Mouse (Mus musculus) intestine, embryonic 16.5 days (tissue): ENCODE data around the gene Pbld2. TPM values are rescaled to one million over a fixed set of nuclear protein-coding genes. Genes with fewer than 3 reads are reported as not detected.
"Not testable (repeated sequence)": the region's sequence is repeated elsewhere in the genome, so short reads cannot be mapped to it uniquely, and the experiment has no call there.

Source experiments
- ATAC-seq: fragments of 200-750 bp; cut with Nextera tagmentation; 2 replicates; pipeline ENCODE4 v1.8.0; 2017; ENCODE audit warnings: moderate TSS enrichment, moderate library complexity
- H3K27ac ChIP-seq: fragments of 300-500 bp; sonication (generic); 2 replicates; pipeline ENCODE4 v1.5.1; 2014; ENCODE audit warnings: mild to moderate bottlenecking, low read length
- H3K27me3 ChIP-seq: fragments of 300-500 bp; sonication (generic); replicated peaks from 2 replicates; pipeline ENCODE4 v1.6.1; 2014; ENCODE audit warnings: low read length, control low read depth, mixed read lengths; ENCODE audit not compliant: control insufficient read depth, insufficient read depth
- H3K36me3 ChIP-seq: fragments of 300-500 bp; sonication (generic); 2 replicates; pipeline ENCODE4 v1.6.1; 2014; ENCODE audit warnings: low read length, control low read depth; ENCODE audit not compliant: control insufficient read depth, insufficient read depth
- H3K4me1 ChIP-seq: fragments of 300-500 bp; sonication (generic); 2 replicates; pipeline ENCODE4 v1.6.1; 2014; ENCODE audit warnings: low read length, control low read depth, mixed read lengths; ENCODE audit not compliant: control insufficient read depth, insufficient read depth
- H3K4me2 ChIP-seq: fragments of 300-500 bp; sonication (generic); 2 replicates; pipeline ENCODE4 v1.6.1; 2014; ENCODE audit warnings: low read depth, low read length, control low read depth
- H3K4me3 ChIP-seq: fragments of 300-500 bp; sonication (generic); 2 replicates; pipeline ENCODE4 v1.5.1; 2014; ENCODE audit warnings: mild to moderate bottlenecking, low read length
- H3K9ac ChIP-seq: fragments of 300-500 bp; sonication (generic); 2 replicates; pipeline ENCODE4 v1.6.1; 2014; ENCODE audit warnings: low read depth, low read length
- H3K9me3 ChIP-seq: fragments of 300-500 bp; sonication (generic); 2 replicates; pipeline ENCODE4 v1.6.1; 2016; ENCODE audit warnings: low read length, control low read depth; ENCODE audit not compliant: control insufficient read depth
- whole genome bisulfite sequencing: fragments of 180-500 bp; shearing (Covaris S2); extraction: QIAGEN DNeasy Blood & Tissue Kit; methylation state at CpG from one replicate; pipeline ENCODE4 v1.1.7; 2014; 5-methylcytosine and 5-hydroxymethylcytosine counted together
- polyA plus RNA-seq: library from polyadenylated mRNA; unstranded; fragments of >200 nt; fragmentation: Nextera tagmentation; extraction: Ambion mirVana; gene quantifications from 2 replicates; pipeline ENCODE4 v1.2.1, GENCODE M21; 2015

The Pbld2 gene
- polyA plus RNA-seq, 1 experiment from 2014 or later = 10.6 TPM

- not testable (repeated sequence) for H3K9me3 ChIP-seq, H3K9ac ChIP-seq, ATAC-seq, H3K27me3 ChIP-seq, H3K4me2 ChIP-seq, H3K27ac ChIP-seq, H3K4me1 ChIP-seq, H3K36me3 ChIP-seq, H3K4me3 ChIP-seq
- WGBS = 78% methylated on average over 6 of the region's 6 CpGs
These were observed 30.0 kb downstream of the Pbld2 start for GRCm38 (mm10) chr10:63054071-63054470.

GRCm38 (mm10) chr10:63054586-63054985 lies 30.5 kb downstream of the Pbld2 start:
- peaks cover 2% of the 10 kb centered on the region for H3K4me1 ChIP-seq

GRCm38 (mm10) chr10:63056966-63057750 lies 33.0 kb downstream of the Pbld2 start:
- Histone ChIP-seq H3K9me3 (no peaks in the 10 kb centered on the region), H3K27me3 (no peaks in the 10 kb centered on the region), H3K36me3 (no peaks in the 10 kb centered on the region), H3K4me1 (peaks cover 6% of the 10 kb centered on the region), H3K4me2 (0 out of 2 replicates have a peak overlapping the region, but pooled peaks have one; percentile 17), H3K27ac (no peak overlapping the region), H3K4me3 (no peak overlapping the region), H3K9ac (no peak overlapping the region)
- peak; percentile 76 for ATAC-seq
- WGBS = 31% methylated on average over 24 of the region's 24 CpGs

More at GRCm38 (mm10) chr10:63054586-63054985, 30.5 kb downstream of the Pbld2 start:
- H3K9me3 ChIP-seq = no peaks in the 10 kb centered on the region
- no peak overlapping the region for H3K27ac ChIP-seq
- WGBS = 68% methylated on average over 2 of the region's 2 CpGs
- H3K4me3 ChIP-seq = no peak overlapping the region
- no peak for ATAC-seq
- no peaks in the 10 kb centered on the region for H3K27me3 ChIP-seq
- H3K36me3 ChIP-seq = no peaks in the 10 kb centered on the region
- H3K4me2 ChIP-seq = no peak overlapping the region
- no peak overlapping the region for H3K9ac ChIP-seq

GRCm38 (mm10) chr10:63059862-63060261 lies 35.7 kb downstream of the Pbld2 start, which contains the start of gene Pbld1:
Gene Pbld1, plus strand, starts transcription at chr10:63060162.
- no peaks in the 10 kb centered on the region for H3K9me3 ChIP-seq
- H3K9ac ChIP-seq = no peak within 1 kb of the TSS
- H3K4me1 ChIP-seq = peaks cover 6% of the 10 kb centered on the region
- H3K4me2 ChIP-seq = no peak within 1 kb of the TSS
- H3K27me3 ChIP-seq = no peaks in the 10 kb centered on the region
- H3K36me3 ChIP-seq = no peaks in the 10 kb centered on the region
- no peak for ATAC-seq
- WGBS = 79% methylated on average over 2 of the region's 2 CpGs
- no peak within 1 kb of the TSS for H3K27ac ChIP-seq
- no peak within 1 kb of the TSS for H3K4me3 ChIP-seq

GRCm38 (mm10) chr10:63060406-63060805 lies 36.3 kb downstream of the Pbld2 start:
- peak; percentile 26; the same call in 1 of the 2 replicates for ATAC-seq
- H3K4me1 ChIP-seq = peaks cover 6% of the 10 kb centered on the region
- H3K27ac ChIP-seq = no peak overlapping the region
- WGBS = 51% methylated on average over 11 of the region's 11 CpGs
- no peaks in the 10 kb centered on the region for H3K27me3 ChIP-seq
- H3K9me3 ChIP-seq = no peaks in the 10 kb centered on the region
- H3K36me3 ChIP-seq = no peaks in the 10 kb centered on the region
- no peak overlapping the region for H3K9ac ChIP-seq
- no peak overlapping the region for H3K4me3 ChIP-seq
- H3K4me2 ChIP-seq = no peak overlapping the region

- Histone ChIP-seq H3K9ac (no peak overlapping the region), H3K9me3 (no peaks in the 10 kb centered on the region), H3K4me3 (peak overlapping the region; percentile 2; the same call in 1 of the 2 replicates), H3K27me3 (no peaks in the 10 kb centered on the region), H3K36me3 (no peaks in the 10 kb centered on the region), H3K27ac (no peak overlapping the region), H3K4me2 (0 out of 2 replicates have a peak overlapping the region, but pooled peaks have one; percentile 3), H3K4me1 (peaks cover 10% of the 10 kb centered on the region)
- 61% methylated on average over 12 of the region's 12 CpGs for WGBS
- ATAC-seq = 0 out of 2 replicates have a peak, but pooled peaks have one; percentile 10
These were observed 37.2 kb downstream of the Pbld2 start for GRCm38 (mm10) chr10:63061266-63061665.

- Histone ChIP-seq H3K9me3 (no peaks in the 10 kb centered on the region), H3K4me2 (no peak overlapping the region), H3K27me3 (no peaks in the 10 kb centered on the region), H3K4me3 (no peak overlapping the region), H3K27ac (no peak overlapping the region), H3K4me1 (peaks cover 7% of the 10 kb centered on the region; the same call in 1 of the 2 replicates), H3K36me3 (no peaks in the 10 kb centered on the region), H3K9ac (no peak overlapping the region)
- no peak for ATAC-seq
- 88% methylated on average over 5 of the region's 5 CpGs for WGBS
These were observed 38.6 kb downstream of the Pbld2 start for GRCm38 (mm10) chr10:63062696-63063095.

- Histone ChIP-seq H3K4me1 (peaks cover 7% of the 10 kb centered on the region; the same call in 1 of the 2 replicates), H3K9me3 (no peaks in the 10 kb centered on the region), H3K36me3 (no peaks in the 10 kb centered on the region), H3K27me3 (no peaks in the 10 kb centered on the region), H3K9ac (no peak overlapping the region), H3K4me3 (no peak overlapping the region), H3K27ac (no peak overlapping the region), H3K4me2 (no peak overlapping the region)
- no peak for ATAC-seq
- 84% methylated on average over 7 of the region's 7 CpGs for WGBS
These were observed 39.2 kb downstream of the Pbld2 start for GRCm38 (mm10) chr10:63063365-63063764.

- H3K36me3 ChIP-seq = no peaks in the 10 kb centered on the region
- no peak overlapping the region for H3K4me3 ChIP-seq
- H3K27ac ChIP-seq = no peak overlapping the region
- H3K9ac ChIP-seq = no peak overlapping the region
- ATAC-seq = no peak
- H3K27me3 ChIP-seq = no peaks in the 10 kb centered on the region
- 82% methylated on average over 9 of the region's 9 CpGs for WGBS
- H3K9me3 ChIP-seq = no peaks in the 10 kb centered on the region
- peaks cover 7% of the 10 kb centered on the region; the same call in 1 of the 2 replicates for H3K4me1 ChIP-seq
- no peak overlapping the region for H3K4me2 ChIP-seq
These were observed 40.4 kb downstream of the Pbld2 start for GRCm38 (mm10) chr10:63064516-63064915.
